Mouse (Mus musculus): ENCODE data around the gene Dst.

DNA sequence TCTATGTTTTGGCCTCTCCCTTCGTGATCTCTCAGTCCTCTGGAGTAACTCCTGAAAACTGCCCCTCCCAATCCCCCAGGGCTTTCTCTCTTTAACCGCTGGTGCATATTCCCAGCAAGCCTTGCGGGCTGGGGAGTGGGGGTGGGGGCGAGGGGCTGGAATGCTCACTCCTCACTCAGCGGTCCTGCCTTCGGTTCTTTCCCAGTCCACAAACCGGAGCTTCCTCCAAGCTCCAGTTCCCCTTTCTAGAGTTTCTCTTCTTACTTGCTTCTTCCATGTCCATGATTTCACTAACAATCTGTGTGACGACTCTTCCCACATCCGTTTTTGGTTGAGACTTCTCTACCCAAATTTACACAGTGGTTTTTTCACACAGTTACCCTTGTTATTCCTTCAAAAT is 4.4 kb upstream of the Dst start:
- TF ChIP-seq CTCF (IDR thresholded peaks at IDR 0.05; ENCODE audit: low read depth, low read length): no peak
- no peak for TF ChIP-seq POLR2AphosphoS5 (IDR thresholded peaks at IDR 0.05; ENCODE audit: insufficient replicate concordance, low read depth, low read length)
- TF ChIP-seq GATA1 (IDR thresholded peaks at IDR 0.05; ENCODE audit: borderline replicate concordance, low read length): no peak
